In the genomic region with DNA sequence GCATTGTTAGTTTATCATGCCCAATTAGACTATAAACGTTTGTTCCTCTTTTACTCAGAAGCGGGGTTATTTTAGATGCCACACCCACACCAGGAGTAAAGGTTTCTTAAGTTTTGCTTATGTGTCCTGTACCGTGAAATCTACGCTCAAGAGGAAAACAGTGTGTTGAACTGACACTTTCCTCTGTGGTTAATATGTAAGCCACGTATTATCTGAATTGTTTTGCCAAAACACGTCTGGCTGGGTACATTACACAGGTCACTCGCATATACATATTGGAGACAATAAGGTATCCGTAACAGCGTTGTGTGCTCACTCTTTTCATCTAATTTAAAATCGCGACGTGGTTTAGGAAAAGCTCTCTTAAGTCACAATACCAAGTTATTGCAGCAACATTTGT, we compare ENCODE assay signal across 7 mouse cellular contexts.
DNase-seq lines count a peak whose midpoint lies in the region; ATAC-seq lines count a peak whose summit lies in the region.

No protein-coding gene starts in this region.

- 25% methylated on average over 12 of the region's 12 CpGs for WGBS in lung, embryonic 16.5 days
- WGBS in forebrain, embryonic 11.5 days, result 28% methylated on average over 12 of the region's 12 CpGs
- WGBS in kidney, embryonic 16.5 days, result 24% methylated on average over 12 of the region's 12 CpGs
- WGBS in midbrain, embryonic 16.5 days, result 14% methylated on average over 12 of the region's 12 CpGs

- peak overlapping the region; percentile 51 for H3K9ac ChIP-seq in lung, embryonic 16.5 days (ENCODE audit: low read length)
- H3K9ac ChIP-seq in forebrain, embryonic 11.5 days (ENCODE audit: low read length), result peak overlapping the region; percentile 47; the same call in 1 of the 2 replicates
- peak overlapping the region; percentile 76 for H3K9ac ChIP-seq in kidney, embryonic 16.5 days (replicated peaks; ENCODE audit: low read length)
- H3K9ac ChIP-seq in midbrain, embryonic 16.5 days (ENCODE audit: low read depth, low read length), result peak overlapping the region; percentile 56; the same call in 1 of the 2 replicates

- H3K4me3 ChIP-seq in lung, embryonic 16.5 days (ENCODE audit: low read length), result peak overlapping the region; percentile 42
- peak overlapping the region; percentile 42; the same call in 1 of the 2 replicates for H3K4me3 ChIP-seq in forebrain, embryonic 11.5 days (ENCODE audit: low read depth, low read length)
- peak overlapping the region; percentile 59 for H3K4me3 ChIP-seq in kidney, embryonic 16.5 days (ENCODE audit: low read length)
- H3K4me3 ChIP-seq in midbrain, embryonic 16.5 days (ENCODE audit: low read depth, low read length), result peak overlapping the region; percentile 46

- peak overlapping the region; percentile 50 for H3K4me2 ChIP-seq in lung, embryonic 16.5 days (ENCODE audit: low read depth, low read length)
- peak overlapping the region; percentile 62 for H3K4me2 ChIP-seq in forebrain, embryonic 11.5 days (ENCODE audit: low read depth, low read length, severe bottlenecking)
- H3K4me2 ChIP-seq in kidney, embryonic 16.5 days (replicated peaks; ENCODE audit: low read depth, low read length), result peak overlapping the region; percentile 72
- peak overlapping the region; percentile 56 for H3K4me2 ChIP-seq in midbrain, embryonic 16.5 days (ENCODE audit: low read length)

- H3K27me3 ChIP-seq in lung, embryonic 16.5 days (ENCODE audit: control insufficient read depth, insufficient read depth, low read depth, low read length), result no peaks in the 10 kb centered on the region
- H3K27me3 ChIP-seq in forebrain, embryonic 11.5 days (ENCODE audit: control insufficient read depth, insufficient read depth, low read length), result no peaks in the 10 kb centered on the region
- H3K27me3 ChIP-seq in kidney, embryonic 16.5 days (ENCODE audit: insufficient read depth, low read length), result no peaks in the 10 kb centered on the region
- H3K27me3 ChIP-seq in midbrain, embryonic 16.5 days (ENCODE audit: control insufficient read depth, insufficient read depth, low read depth, low read length), result no peaks in the 10 kb centered on the region

- H3K27ac ChIP-seq in lung, embryonic 16.5 days (ENCODE audit: low read length), result peak overlapping the region; percentile 69
- H3K27ac ChIP-seq in forebrain, embryonic 11.5 days (ENCODE audit: low read depth, low read length), result no peak overlapping the region; the same call in 1 of the 2 replicates
- H3K27ac ChIP-seq in kidney, embryonic 16.5 days (ENCODE audit: low read length), result peak overlapping the region; percentile 47; the same call in 1 of the 2 replicates
- H3K27ac ChIP-seq in midbrain, embryonic 16.5 days (ENCODE audit: low read length), result peak overlapping the region; percentile 97

- H3K4me1 ChIP-seq in lung, embryonic 16.5 days (replicated peaks; ENCODE audit: control insufficient read depth, insufficient read depth, low read length), result peaks cover 12% of the 10 kb centered on the region
- H3K4me1 ChIP-seq in forebrain, embryonic 11.5 days (replicated peaks; ENCODE audit: control insufficient read depth, insufficient read depth, low read length), result no peaks in the 10 kb centered on the region
- peaks cover 6% of the 10 kb centered on the region; the same call in 1 of the 2 replicates for H3K4me1 ChIP-seq in kidney, embryonic 16.5 days (ENCODE audit: insufficient read depth, low read length)
- peaks cover 14% of the 10 kb centered on the region for H3K4me1 ChIP-seq in midbrain, embryonic 16.5 days (ENCODE audit: control insufficient read depth, insufficient read depth, low read length)

- no peaks in the 10 kb centered on the region for H3K36me3 ChIP-seq in lung, embryonic 16.5 days (ENCODE audit: control insufficient read depth, insufficient read depth, low read length)
- H3K36me3 ChIP-seq in forebrain, embryonic 11.5 days (ENCODE audit: control insufficient read depth, insufficient read depth, low read length), result no peaks in the 10 kb centered on the region
- no peaks in the 10 kb centered on the region for H3K36me3 ChIP-seq in kidney, embryonic 16.5 days (ENCODE audit: insufficient read depth, low read length)
- no peaks in the 10 kb centered on the region for H3K36me3 ChIP-seq in midbrain, embryonic 16.5 days (ENCODE audit: control insufficient read depth, insufficient read depth, low read length)

- H3K9me3 ChIP-seq in lung, embryonic 16.5 days (ENCODE audit: control insufficient read depth, low read length), result no peaks in the 10 kb centered on the region
- no peaks in the 10 kb centered on the region for H3K9me3 ChIP-seq in forebrain, embryonic 11.5 days (ENCODE audit: control insufficient read depth, low read length)
- H3K9me3 ChIP-seq in kidney, embryonic 16.5 days (ENCODE audit: low read length), result no peaks in the 10 kb centered on the region
- H3K9me3 ChIP-seq in midbrain, embryonic 16.5 days (replicated peaks; ENCODE audit: control insufficient read depth, low read length, poor library complexity, severe bottlenecking), result no peaks in the 10 kb centered on the region

- no peak for DNase-seq in lung, adult 18-20 months
- DNase-seq in forebrain, embryonic 11.5 days (ENCODE audit: low spot score), result no peak
- DNase-seq in ovary, postnatal 10 days (ENCODE audit: low spot score), result no peak
- no peak for DNase-seq in layer of hippocampus, adult 18-20 months (ENCODE audit: low spot score in 2 of 2)

- ATAC-seq in lung, embryonic 16.5 days (ENCODE audit: low read depth), result no peak
- peak; percentile 7 for ATAC-seq in forebrain, embryonic 11.5 days (replicated peaks; ENCODE audit: low FRiP score)
- peak; percentile 21; the same call in 1 of the 2 replicates for ATAC-seq in kidney, embryonic 16.5 days (ENCODE audit: low FRiP score, low TSS enrichment)
- ATAC-seq in midbrain, embryonic 16.5 days, result peak; percentile 15; the same call in 1 of the 2 replicates
